Mouse (Mus musculus): ENCODE data around the gene Arhgap28.
A peak's percentile ranks its signal among the peaks of the same experiment; 100 is the strongest.

Arhgap28 gene

DNA sequence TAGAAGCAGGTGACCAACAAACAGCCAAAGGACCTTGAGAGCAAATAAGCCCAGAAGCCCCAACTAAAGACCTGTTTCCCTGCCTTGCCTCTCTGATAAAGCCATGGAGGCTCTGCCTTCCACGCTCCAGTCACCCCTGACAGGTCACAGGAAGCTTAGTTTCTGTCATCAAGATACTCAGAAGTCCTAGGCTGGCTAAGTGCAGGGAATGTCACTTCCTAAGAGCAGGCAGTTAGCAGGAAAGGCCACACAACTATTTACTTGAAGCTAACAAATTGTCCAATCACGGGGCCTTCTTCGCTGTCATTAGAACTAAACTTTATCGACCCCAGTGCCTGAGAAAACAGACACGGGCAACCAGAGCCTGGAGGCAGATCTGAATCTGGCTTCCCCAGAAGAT, 14.2 kb downstream of the Arhgap28 start:
- DNase-seq, result no peak

DNA sequence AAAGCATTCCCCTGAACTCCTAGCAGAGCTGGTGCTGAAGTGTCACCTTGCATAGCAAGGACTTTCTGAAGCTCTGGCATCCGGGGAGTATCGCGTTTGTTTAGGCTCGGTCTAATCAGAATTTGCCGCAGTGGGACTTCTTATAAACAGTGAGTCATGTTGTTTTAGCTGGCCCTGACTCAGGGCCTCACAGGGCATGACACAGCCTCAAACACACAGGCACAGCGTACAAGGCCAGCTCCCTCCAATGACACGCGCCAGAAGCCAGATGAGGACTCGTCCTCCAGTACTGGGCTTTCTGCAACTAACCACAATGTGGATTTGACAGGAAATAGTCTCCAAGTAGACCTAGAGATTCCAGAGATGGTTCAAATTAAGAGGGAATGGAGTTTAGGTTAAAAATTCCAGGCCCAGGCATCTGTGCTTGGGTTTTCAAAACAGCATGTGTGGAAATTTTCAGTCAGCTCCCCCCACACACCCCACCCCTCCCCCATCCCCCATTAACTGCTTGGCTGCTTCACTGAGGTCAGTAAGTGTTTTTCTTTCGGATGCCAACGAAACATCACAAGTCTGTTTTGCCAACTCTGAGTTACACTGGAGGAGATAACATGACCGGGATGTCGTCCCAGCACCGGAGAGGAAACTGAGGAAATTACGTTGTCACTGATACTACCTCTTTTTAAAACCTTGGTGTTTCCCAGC, 14.8 kb downstream of the Arhgap28 start:
- no peak for DNase-seq

DNA sequence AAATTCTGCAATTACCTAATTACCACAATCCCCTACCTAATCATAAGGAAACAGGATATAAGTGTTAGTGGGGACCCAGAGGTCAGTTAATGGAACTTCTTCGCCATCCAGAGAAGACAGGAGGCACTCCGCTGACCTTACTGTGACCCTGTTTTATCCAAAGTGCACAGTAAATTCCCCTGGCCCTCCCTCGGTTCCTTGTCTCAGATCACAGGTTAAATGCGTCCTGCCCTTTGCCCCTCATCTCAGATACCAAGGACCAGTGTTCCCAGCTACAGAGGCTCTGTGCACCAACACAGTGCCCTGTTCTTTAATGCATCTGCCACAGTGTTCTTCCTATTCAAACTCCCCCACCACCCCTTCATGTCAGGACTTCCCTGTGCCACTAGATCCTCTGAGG, 18.4 kb downstream of the Arhgap28 start:
- no peak for DNase-seq

DNA sequence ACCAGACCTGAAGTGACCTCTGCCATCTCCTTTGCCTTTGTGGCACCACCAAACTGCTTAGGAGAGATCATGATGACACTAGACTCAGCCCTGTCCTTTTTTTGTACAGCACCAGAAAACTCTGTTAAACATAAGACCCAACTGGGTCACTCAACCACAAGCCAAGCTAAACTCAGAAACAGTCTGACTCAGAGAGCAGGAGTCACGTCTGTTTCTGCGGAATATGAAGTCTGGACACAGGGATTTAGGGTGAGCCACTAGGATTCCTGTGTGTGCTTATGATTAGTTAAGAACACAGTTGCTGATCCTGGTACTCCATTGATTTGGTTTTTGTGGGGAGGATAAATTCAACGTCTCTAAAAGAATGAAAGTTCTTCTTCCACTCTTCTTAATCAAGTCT, 23.3 kb downstream of the Arhgap28 start:
- DNase-seq, result no peak

DNA sequence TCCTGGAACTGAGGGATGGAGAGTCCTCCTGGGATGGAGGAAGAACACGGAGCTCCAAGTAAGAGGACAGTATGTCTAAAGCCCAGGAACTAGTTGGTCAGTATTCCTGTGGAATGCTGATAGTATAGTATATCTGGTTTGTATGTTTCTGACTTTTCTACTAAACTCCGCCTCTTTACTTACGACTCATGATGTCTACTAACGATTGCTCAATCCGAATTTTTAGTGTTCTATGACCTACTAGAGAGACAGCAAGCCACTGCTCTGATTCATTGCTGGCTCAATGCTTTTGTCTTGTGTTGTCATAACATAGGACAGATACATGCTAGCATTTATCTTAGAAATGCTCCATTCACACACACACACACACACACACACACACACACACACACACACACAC, 24.7 kb downstream of the Arhgap28 start:
- no peak for DNase-seq

DNA sequence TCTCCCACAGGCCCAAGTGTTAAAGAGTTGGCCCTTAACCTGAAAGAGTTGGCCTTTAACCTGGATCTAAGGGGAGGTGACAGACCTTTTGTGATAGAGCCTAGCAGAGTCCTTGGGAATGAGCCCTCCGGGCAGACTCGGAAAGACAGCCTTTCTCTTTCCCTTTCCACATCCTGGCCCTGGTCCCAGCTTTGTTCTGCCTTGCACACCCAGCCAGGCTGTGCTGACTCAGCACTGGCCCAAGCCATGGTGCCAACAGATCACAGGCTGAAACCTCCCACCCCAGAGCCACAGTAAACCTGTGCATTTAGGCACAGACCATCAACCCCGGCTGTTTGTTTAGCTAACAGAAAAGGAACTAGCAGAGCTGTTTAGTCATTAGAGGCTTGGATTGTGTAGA, 25.1 kb downstream of the Arhgap28 start:
- peak; percentile 65 to 82 for DNase-seq

DNA sequence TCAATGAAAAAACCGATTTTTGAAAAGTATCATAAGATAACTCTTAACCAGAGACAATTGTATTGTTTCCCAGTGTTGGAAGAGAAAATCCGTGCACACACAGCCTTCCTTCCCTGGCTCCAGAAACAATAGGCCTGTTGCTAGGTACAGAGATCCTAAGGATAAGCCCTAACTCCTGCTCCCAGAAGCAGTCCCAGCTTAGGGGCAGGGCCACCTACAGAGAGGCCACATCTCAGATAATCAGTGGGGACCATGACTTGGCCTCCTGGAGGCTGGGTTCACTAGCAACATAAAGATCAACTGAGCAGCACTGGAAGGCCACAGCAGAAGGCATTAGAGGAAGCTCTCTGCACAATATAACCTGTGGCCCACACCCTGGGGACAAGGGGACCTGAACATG, 27.5 kb downstream of the Arhgap28 start:
- DNase-seq, result no peak

DNA sequence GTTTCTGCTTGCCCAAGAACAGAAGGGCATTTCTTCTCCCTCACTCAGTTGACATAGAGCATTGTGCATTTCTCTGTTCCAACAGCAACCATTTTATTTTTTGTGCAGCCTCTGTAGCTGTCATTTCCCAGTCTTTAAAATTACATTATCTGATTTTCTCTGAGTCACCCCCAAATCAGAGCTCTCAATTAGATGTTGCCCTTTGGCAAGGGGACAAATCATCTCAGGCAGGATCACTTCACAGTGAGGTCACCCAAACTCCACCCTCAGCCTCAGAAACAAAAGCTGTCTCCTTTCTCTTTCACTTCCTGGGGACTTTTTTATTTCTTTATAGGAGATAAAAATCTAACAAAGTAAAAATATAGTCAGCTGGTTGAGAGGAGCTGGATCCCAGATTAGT, 27.9 kb downstream of the Arhgap28 start:
- DNase-seq, result no peak

DNA sequence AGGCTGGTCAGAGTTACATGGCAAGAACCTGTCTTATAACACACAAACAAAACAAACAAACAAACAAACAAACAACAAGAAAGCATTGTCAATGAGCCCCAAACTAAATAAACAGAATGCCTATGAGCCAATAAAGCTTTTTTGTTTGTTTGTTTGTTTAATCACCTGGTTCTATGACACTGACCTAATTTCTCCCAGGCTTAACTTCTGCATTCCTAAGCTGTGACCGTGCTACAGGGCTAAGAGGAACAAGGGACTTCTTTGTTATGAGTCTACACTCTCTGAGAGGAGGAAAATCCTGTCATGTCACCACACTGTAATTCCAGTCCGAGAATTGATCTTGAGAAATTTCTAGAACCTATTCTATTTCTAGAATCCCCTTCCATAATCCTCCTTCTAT, 29.2 kb downstream of the Arhgap28 start:
- DNase-seq, result no peak

DNA sequence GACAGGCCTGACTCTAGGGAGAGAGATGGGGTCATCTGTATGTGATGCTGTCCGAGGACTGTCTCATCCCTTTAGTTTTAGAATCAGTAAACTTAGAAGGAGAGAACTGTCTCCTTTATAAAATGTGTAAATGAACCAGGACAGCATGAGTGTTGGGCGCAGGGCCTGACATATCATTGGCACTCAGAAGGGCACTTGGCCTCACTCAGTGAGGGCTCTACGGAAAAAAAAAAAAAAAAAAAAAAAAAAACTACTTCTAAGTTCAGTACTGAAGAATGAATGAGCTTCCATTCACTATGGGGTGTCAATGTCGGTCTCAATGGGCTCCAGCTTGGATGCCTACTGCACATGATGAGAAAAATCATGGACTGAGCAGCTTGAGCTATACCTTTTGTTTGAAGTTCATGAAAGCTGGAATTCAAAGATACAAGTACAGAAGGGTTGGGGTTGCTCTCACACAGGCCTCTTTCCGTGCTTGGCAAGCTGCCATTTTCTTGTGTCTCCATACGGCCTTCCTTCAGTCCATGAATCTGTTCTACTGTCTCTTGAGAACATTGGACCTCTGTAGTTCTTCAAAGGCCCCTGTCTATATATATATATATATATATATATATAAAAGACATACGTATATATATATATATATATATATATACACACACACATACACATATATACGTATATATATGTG, 36.9 kb downstream of the Arhgap28 start:
- DNase-seq, result peak; percentile 9 to 26

DNA sequence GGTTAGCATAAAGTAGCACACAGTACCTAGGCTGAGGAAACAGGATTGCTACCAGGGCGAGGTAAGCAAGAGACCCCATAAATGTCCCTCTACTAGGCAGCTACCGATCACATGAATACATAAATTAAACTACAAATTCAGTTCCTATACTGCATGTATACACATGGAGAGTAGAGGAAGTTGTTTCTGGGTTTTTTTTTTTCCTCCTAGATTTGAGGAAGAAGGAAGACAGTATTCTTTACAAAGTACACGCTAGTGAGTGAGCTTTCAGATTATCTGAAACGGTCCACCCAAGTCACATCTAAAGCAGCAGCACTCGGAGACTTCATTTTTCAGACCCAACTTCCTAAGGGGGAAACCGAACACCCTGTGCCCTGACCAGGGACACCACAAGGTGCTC, 41.1 kb downstream of the Arhgap28 start:
- DNase-seq, result no peak

DNA sequence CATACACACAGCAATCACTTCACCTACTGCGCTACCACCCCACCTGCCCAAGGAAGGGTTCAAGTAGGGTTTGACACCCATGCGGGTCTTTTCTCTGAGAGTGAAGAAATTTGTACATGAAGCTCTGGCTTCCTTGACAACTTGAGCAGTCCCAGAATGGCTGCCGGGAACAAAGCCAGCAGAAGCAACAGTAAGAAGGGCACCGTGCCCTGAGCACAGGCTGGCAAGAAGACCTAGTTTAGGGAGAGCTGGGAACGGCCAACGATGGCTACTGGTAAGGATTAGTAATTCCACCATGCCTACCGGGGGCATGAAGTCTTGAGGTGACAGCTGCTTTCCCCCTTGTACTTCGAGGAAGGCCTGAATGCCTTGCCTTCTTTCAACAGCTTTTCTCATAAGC, 41.9 kb downstream of the Arhgap28 start:
- DNase-seq, result peak; percentile 87 to 91

DNA sequence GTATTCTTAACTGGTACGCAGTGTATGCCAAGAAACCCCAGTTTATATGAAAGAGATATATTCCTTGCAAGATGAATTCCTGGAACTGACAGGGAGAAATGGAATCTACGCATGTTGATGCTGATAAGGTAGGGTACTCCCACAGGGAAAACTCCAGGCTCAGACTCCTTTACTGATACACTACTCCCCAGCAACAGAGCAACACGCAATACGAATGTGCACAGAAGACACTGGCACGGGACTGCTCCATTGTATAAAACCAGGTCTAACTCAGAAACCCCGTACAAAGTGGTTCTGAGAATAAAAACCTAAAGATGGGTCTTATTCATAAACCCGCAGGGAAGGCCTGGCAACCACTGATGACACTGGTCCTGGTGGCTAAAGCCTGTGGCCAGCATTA, 45.0 kb downstream of the Arhgap28 start:
- no peak for DNase-seq

DNA sequence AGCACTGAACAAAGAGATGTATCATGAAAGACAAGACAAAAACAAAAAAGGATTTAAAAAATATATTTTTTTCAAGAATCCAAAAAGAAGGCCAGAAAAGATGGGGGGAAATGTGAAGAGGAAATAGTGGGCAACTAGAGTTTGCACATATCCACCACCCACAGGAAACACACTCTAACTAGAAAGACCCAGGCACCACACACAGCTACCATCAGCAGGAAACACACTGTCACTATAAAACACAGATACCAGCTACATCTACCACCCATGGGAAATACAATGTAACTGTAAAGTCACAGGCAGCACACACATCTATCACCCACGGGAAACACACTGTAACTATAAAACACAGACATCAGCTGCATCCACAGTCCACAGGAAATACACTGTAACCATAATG, 46.3 kb downstream of the Arhgap28 start:
- DNase-seq, result no peak

DNA sequence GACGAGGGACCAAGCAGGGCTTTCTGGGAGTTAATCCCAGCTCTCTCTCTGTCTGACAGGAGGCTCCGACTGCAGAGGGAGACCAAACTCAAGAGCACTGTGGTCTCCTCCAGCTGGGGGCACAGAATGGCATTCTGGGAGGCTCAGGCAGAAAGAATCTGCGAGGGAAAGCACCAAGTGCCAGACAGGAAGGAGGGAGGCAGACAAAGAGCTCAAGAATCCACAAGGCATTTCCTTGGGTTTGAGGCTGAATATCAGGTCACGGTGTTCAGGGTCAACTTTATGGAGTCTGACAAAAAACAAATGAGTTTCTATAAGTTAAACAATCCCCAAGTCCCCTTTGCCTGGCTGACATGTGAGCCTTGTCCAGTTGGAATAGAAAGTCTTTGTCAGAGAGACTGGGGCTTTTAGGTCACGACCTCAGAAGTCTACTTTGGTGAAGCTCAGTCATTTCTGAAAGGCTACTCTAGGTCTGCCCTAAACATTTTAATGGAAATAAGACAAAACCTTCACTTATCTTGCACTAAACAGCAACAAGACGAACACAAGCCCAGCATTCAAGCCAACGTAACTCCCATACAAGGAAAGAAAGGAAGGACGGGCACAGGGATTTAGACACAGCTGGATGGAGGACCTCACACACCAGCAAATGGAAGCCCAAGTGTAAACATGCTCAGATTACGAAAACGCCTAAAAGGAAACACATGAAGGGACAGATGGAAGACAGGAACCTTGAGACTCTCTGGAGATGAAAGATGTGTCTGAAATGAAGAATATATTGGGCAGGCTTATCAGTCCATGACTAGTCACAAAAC, 47.8 kb downstream of the Arhgap28 start:
- DNase-seq, result no peak

DNA sequence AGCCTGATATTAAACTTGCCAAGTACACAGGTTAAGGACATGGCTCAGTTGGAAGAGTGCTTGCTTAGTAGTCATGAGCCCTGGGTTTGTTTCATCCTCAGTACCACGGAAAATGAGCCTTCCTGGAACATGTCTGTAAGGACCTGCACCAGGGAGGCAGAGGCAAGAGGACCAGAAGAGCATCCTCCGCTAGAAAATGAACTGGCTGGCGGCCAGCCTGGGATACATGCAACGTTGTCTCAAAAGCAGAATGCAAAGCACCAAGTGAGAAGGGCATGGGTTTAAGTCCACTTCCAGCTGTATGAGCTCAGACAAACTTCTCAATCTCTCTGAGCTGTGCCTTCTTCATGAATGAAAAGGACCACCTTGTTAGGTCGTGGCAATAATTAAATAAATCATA, 49.0 kb downstream of the Arhgap28 start:
- peak; percentile 15 to 24 for DNase-seq

DNA sequence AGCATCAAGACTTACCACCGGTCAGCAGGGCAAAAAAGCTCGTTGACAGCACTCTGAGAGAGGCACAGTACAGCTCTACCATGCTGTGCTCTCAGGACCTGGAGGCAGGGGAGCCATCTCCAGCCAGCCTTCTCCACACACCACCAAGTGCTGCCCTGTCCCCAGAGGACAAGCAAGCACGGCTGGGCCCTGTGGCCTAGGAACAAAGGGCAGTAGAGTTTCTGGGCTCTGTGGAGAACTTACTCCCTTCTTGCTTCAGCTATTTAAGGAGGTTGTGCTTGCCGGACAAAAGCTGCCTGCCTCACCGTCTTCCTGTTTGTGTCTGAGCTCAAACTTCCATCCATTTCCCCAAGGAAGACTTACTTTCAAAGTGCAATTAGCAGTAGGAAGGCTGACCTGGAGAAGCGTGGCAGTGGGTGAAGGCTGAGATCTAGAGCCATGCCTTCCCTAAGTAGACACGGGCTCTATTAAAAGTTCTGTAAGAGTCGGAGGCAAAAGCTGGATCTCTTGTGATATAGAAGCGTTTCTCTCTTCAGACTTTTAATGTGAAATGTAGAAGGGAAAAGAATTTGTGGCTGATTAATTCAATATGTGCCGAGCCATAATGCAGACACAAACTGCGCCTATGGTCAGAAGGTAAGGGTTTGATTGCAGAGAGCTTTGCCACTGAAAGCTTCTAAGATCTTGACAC, 53.3 kb downstream of the Arhgap28 start:
- DNase-seq, result no peak

DNA sequence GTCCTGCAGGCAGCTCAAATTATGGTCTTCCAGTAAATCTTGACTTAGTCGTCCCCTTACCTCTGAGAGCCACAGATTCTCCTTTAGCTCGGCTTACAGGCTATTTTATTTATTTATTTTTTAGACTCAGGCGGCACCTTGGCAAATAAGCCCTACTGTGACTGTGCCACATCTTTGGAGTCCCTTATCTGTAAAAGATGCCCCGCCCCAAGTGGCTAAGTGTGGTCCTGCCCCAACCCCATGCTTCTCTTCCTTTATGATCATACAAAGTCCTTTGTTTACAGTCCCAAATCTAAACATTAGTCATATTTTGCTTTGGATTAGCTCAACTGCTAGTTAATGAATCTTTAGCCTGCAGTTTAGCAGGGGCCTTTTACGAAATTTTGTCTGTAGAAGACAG, 55.3 kb downstream of the Arhgap28 start:
- DNase-seq, result no peak

DNA sequence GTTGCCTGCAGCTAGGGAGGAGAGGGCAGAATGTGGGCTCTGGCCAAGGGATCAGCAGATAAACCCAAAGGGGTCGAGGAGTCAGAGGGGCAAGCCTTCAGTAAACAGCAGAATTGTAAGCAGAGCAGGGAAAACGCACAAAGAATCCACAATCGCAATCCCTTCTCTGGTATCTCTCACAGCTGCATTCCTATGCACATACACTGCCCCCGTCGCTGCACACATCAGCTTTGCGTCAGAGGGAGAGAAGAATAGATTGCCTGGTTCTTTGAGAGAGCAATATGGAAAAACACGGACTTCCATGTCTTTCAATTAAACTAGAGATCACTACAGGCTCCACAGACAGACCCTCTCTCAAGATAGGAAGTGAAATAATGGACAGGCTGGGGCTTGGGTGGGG, 58.5 kb downstream of the Arhgap28 start:
- no peak for DNase-seq

DNA sequence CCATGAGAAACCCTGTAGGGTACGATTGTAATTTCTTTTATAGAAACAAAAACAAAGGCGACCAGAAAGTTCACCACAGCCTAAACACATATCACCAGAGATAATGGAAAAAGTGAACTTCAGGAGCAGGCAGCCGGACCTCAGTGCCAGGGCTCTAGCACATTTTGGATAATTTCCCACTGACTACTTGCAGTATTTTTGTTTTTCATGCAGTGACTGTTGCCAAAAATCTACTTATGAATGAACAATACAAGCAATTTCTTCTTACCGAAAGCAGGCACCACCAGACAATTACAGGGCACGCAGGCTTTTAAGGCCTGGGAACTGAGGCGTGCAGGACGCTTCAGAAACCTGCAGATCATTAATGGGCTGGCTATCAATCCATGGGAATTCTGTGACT, 59.7 kb downstream of the Arhgap28 start:
- DNase-seq, result no peak

DNA sequence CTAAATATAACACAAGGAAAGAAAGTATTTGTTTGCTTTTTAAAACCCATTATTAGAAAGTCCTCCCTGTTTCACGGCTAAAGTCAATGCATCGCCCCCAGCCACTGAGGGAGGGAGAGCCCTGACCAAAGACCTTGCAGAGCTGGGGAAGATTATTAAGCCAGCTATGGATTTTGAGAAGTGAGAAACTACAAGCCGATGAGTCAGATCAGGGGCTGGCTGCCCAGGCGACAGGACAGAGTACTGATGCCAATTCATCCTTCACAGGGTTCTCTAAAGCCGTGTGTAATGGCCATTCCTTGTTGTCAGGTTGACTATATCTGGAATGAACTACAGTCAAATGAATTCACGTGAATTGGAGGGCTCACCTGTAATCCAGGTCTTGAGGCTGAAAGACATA, 62.9 kb downstream of the Arhgap28 start:
- no peak for DNase-seq

DNA sequence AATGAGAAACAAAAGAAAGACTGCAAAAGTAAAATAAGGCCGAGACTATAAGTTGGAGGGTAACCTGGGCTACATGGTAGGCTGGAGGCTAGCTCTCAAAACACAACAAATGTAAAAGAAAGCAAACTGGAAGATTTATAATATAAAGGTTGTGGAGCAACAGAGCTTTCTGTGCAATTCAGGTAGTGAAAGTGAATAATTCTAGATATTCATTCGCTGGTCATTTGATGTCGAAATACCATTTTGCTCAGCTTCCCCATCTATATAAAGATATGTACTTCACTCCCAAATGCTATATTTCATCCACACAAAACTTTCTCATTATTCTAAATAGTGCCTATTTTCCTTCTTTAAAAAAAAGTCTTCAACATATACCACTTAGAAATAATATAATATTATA, 66.9 kb downstream of the Arhgap28 start:
- DNase-seq, result no peak

DNA sequence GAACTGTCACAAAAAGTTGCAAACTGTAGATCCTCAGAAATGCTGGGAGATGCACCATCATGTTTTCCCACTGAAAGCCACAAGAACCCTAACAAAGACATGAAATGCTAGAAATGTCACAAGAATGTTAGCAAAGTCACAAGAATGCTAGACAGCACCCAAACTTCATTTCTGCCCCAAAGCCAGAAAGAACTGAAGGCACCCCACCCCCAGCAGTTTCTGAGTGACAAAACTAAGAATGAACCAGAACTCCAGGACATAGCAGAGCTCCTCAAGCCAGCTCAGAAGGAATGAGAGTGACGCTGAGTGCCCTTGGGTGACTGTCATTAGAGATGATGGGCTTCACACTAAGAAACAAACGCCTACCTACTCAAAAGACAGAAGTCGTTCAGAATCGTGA, 68.4 kb downstream of the Arhgap28 start:
- DNase-seq, result no peak

Data from cerebellum, postnatal 14 days (tissue).